Mouse (Mus musculus) heart, adult 8-10 months (tissue): ENCODE measurements around the gene Astl. TPM values are rescaled to one million over a fixed set of nuclear protein-coding genes. Genes with fewer than 3 reads are reported as not detected.

Source experiments
- DNase-seq: peaks from one replicate; pipeline ENCODE4 v3.0.0; 2022; ENCODE audit warnings: low spot score
- total RNA-seq, 4 experiments: library from RNA; stranded (reverse); gene quantifications; 2 replicates each; pipeline ENCODE4 v1.2.4; 2022

Gene Astl
- total RNA-seq, 4 experiments from 2014 or later: not detected

GRCm38 (mm10) chr2:127324456-127324855 is 14.0 kb upstream of the Astl start:
- no peak for DNase-seq

GRCm38 (mm10) chr2:127328090-127328851 is 10.2 kb upstream of the Astl start:
- no peak for DNase-seq

GRCm38 (mm10) chr2:127332807-127333570 is 5.5 kb upstream of the Astl start:
- DNase-seq: no peak

- no peak for DNase-seq
Measured at GRCm38 (mm10) chr2:127333945-127334603, 4.4 kb upstream of the Astl start.

- DNase-seq: no peak
Measured at GRCm38 (mm10) chr2:127335078-127335541, 3.3 kb upstream of the Astl start.

- peak; percentile 73 for DNase-seq
Measured at GRCm38 (mm10) chr2:127335767-127336496, 2.5 kb upstream of the Astl start, which contains the start of gene Dusp2. TSS of gene Dusp2 (plus strand) at chr2:127336159.

- no peak for DNase-seq
Measured at GRCm38 (mm10) chr2:127336497-127336832, 2.0 kb upstream of the Astl start.

- DNase-seq: no peak
Measured at GRCm38 (mm10) chr2:127336885-127337284, 1.6 kb upstream of the Astl start.

- DNase-seq: no peak
Measured at GRCm38 (mm10) chr2:127337531-127337930, 908 bp upstream of the Astl start.

- DNase-seq: no peak
Measured at GRCm38 (mm10) chr2:127338012-127338411, 427 bp upstream of the Astl start.

GRCm38 (mm10) chr2:127338833-127339232 is 394 bp downstream of the Astl start:
- no peak for DNase-seq

- DNase-seq: no peak
Measured at GRCm38 (mm10) chr2:127339262-127339661, 823 bp downstream of the Astl start.

GRCm38 (mm10) chr2:127341159-127341558 is 2.7 kb downstream of the Astl start:
- peak; percentile 45 for DNase-seq

- DNase-seq: no peak
Measured at GRCm38 (mm10) chr2:127346334-127346733, 7.9 kb downstream of the Astl start.

- DNase-seq: no peak
Measured at GRCm38 (mm10) chr2:127347147-127347985, 8.9 kb downstream of the Astl start.

GRCm38 (mm10) chr2:127353881-127354280 is 15.4 kb downstream of the Astl start:
- no peak for DNase-seq

- peak; percentile 84 for DNase-seq
Measured at GRCm38 (mm10) chr2:127362459-127363281, 24.2 kb downstream of the Astl start, which contains the start of gene Adra2b. TSS of gene Adra2b (plus strand) at chr2:127363208.

- DNase-seq: no peak
Measured at GRCm38 (mm10) chr2:127363282-127363652, 24.8 kb downstream of the Astl start.

- DNase-seq: no peak
Measured at GRCm38 (mm10) chr2:127363696-127364095, 25.3 kb downstream of the Astl start.

GRCm38 (mm10) chr2:127364452-127364851 is 26.0 kb downstream of the Astl start:
- no peak for DNase-seq
